Mouse (Mus musculus) E14TG2a.4 (cell line): ENCODE results near the gene E030018B13Rik.

Experiments used
- CTCF ChIP-seq: conservative IDR thresholded peaks from 2 replicates; pipeline ENCODE4 v1.5.1; 2014; ENCODE audit warnings: low read length
- POU5F1 ChIP-seq: IDR thresholded peaks from 2 replicates; pipeline ENCODE4 v1.6.1; 2014; ENCODE audit warnings: low read length, borderline replicate concordance

- TF ChIP-seq CTCF (no peak), POU5F1 (no peak)
These were observed 39.0 kb upstream of the E030018B13Rik start for GRCm38 (mm10) chr7:63877610-63878009.
